Mouse (Mus musculus) kidney, postnatal 36 days (tissue): ENCODE data around the gene Zfp51.
"Not testable (repeated sequence)": the region's sequence is repeated elsewhere in the genome, so short reads cannot be mapped to it uniquely, and the experiment has no call there.

Source experiments
- DNase-seq, 2 experiments: peaks; one replicate each; pipeline ENCODE4 v3.0.0; 2021 to 2022; ENCODE audit warnings: mixed read lengths in 2 of 2

Gene Zfp51

DNA sequence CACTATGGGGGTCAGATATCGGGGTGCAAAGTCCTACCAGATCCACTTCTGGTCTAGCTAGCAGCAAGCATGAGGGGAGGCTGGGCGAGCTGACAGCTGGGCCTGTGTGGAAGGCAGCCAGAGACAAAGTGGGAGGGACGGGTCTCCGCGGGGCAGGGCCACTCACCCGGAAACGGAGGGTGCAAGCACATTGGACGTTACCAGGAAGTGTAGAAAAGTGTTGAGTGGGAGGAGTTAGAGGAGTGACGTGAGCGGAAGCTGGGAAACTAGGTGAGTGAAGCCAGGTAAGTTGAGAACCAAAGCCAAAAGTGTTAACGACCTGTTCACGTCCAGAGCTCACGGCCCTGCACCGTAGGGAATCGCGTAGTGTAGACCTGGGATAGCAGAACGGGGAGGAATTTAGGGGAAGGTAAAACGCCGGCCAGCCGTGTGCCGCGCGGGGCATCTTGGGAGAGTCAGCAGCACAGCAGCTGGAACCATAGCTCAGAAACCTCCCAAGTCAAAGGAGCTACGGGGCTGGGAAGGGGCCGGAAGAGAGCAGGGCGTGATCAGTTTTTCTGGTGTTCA is at the start of gene Zfp51:
TSS of gene Zfp51 (plus strand) at position 237 of the 567 bp plus-strand sequence.
- peak; percentile 95 to 97 for DNase-seq

GRCm38 (mm10) chr17:21422664-21423599 is 27.2 kb upstream of the Zfp51 start, which contains the start of gene Zfp54:
Zfp54 (plus strand) TSS chr17:21423227.
- peak; percentile 84 to 88 for DNase-seq

GRCm38 (mm10) chr17:21438806-21439400 is 11.3 kb upstream of the Zfp51 start:
- peak in 1 of 2 experiments; percentile 9 for DNase-seq

GRCm38 (mm10) chr17:21449669-21450068 is 505 bp upstream of the Zfp51 start:
- peak; percentile 78 to 84 for DNase-seq

DNA sequence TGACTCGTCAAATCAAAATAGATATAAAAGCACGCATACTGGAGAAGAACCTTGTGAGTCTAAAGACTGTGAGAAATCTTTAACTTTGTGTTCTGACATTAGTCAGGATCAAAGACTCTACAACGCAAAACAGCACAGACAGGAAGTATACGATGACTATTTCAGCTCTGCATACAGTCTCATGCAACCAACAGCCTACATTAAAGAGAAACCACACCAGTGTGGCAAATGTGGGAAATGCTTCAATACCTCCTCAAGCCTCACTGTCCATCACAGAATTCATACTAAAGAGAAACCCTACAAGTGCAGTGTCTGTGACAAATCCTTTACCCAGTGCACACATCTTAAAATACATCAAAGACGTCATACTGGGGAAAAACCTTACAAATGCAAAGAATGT is 13.4 kb downstream of the Zfp51 start:
- DNase-seq = no peak

GRCm38 (mm10) chr17:21472032-21472652 is 22.0 kb downstream of the Zfp51 start:
- no peak for DNase-seq

DNA sequence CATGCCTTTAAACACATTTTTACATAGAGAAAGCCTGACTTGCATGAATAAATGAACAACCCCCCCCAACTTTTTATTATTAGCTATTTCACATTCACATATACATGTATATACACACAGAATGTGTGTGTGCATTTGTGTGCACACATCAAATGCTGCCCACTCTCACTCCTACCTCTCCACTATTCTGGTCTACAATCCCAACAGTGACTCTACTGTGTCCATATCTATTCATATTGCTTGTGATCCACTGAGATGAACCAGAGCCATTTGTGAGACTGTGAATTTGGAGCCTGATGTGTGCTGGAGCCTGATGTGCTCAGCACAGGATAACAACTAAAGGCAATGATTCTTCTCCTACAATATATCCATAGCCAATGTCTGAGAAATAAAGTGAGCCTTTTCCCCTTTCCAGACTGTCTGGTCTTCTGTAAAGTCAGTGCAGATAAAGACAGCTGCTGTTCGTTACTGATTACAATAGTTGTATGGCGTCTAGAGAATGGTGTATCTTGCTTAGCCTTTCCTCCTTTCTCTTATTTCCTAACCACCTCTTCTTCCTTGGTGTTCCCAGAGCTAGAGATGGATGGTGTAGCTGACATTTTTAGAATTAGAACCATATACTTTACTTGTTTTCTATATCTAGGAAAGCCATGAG is 22.6 kb downstream of the Zfp51 start:
- DNase-seq = no peak

GRCm38 (mm10) chr17:21473362-21474190 is 23.4 kb downstream of the Zfp51 start:
- peak; percentile 31 to 71 for DNase-seq

GRCm38 (mm10) chr17:21474729-21475128 is 24.6 kb downstream of the Zfp51 start:
- not testable (repeated sequence) for DNase-seq

DNA sequence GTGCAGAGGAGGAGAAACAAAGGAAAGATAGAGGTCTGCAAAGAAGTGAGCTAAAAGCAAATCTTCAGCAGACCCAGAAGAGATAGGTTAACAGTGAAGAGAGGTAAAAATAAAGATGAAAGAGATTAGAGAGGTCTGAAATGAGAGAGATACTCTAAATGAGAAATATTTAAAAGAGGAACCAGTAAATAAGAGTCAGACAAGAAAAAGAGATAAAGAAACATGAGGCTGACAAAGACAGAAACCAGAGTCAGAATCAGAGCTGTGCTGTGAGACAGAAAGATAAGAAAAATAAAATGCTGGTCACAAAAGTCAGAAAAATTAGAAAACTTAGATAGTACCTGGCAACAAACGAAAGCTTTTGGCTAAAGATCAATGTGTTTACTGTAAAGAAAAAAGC is 25.1 kb downstream of the Zfp51 start:
- not testable (repeated sequence) for DNase-seq

- DNase-seq = not testable (repeated sequence)
These were observed 26.2 kb downstream of the Zfp51 start for GRCm38 (mm10) chr17:21476351-21476750.

GRCm38 (mm10) chr17:21478103-21478777 is 28.1 kb downstream of the Zfp51 start:
- DNase-seq = not testable (repeated sequence)

GRCm38 (mm10) chr17:21488760-21489499 is 38.8 kb downstream of the Zfp51 start, which contains the start of gene Zfp53:
Zfp53 (plus strand) TSS chr17:21488998.
- DNase-seq = peak; percentile 92 to 93

GRCm38 (mm10) chr17:21489500-21490001 is 39.4 kb downstream of the Zfp51 start:
- no peak for DNase-seq

DNA sequence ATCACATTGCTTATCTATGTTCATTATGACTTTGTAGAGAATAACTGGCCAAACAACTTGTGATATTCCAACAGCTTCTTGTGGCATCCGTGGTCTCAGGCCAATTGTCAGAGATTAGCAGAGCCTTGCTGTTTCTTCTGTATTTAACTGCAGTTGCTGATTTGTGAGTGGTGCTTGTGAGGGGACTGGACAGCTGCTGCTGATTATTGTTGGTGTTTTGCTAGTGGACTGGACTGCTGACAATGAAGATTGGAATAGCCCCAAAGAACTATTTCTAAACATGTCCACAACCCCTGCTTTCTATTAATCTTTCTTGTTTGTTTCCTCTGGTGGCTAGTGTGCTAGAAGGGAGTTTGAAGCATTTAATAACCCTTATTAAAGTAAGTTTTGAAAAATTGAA is 51.2 kb downstream of the Zfp51 start:
- no peak for DNase-seq

GRCm38 (mm10) chr17:21504524-21504923 is 54.4 kb downstream of the Zfp51 start:
- no peak for DNase-seq

DNA sequence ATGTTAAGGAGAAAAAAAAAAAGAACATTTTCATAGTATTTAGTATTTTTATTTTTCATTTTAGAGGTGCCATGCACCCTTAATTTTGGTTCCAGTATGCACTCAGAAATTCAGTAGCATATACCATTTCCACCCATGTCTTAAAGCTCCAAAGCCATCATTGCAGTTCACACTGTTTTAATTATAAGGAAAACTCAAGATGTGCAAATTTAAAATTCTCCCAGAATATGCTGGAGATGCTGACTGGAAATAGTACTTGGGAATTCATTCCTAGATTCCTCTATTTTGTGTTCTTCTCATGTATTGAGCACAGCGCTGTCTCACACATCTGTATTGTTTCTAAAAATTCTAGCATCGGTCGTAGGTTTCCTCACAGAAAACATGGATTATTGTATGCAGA is 56.1 kb downstream of the Zfp51 start:
- DNase-seq = no peak

- DNase-seq = no peak
These were observed 59.6 kb downstream of the Zfp51 start for GRCm38 (mm10) chr17:21509756-21510155.
